Mouse (Mus musculus) MEL (cell line): ENCODE results near the gene Ralgds. TPM values are rescaled to one million over a fixed set of nuclear protein-coding genes. Genes with fewer than 3 reads are reported as not detected.

Experiments used
- DNase-seq: peaks from one replicate; pipeline ENCODE4 v3.0.0; 2011; ENCODE audit warnings: low read depth, low spot score
- H3K27ac ChIP-seq: 2 replicates; pipeline ENCODE4 v1.5.1; 2012; ENCODE audit warnings: low read depth, mild to moderate bottlenecking, control low read depth, low read length, moderate library complexity; ENCODE audit not compliant: control insufficient read depth
- H3K27me3 ChIP-seq, 2 experiments: fragments of 150-350 bp in 1 of 2; sonication (generic) in 1 of 2; 2 replicates each; pipeline ENCODE4 v1.6.1; 2012; ENCODE audit warnings: low read length in 2 of 2, mild to moderate bottlenecking in 2 of 2, improper control_type of control experiment in 1 of 2, moderate library complexity in 1 of 2; ENCODE audit not compliant: insufficient read depth in 2 of 2, control insufficient read depth in 1 of 2
- H3K36me3 ChIP-seq, 2 experiments: 2 replicates each; pipeline ENCODE4 v1.6.1; 2012 to 2014; ENCODE audit warnings: low read length in 2 of 2, improper control_type of control experiment in 1 of 2, inconsistent platforms in 1 of 2, mild to moderate bottlenecking in 1 of 2; ENCODE audit not compliant: insufficient read depth in 2 of 2, control insufficient read depth in 1 of 2
- H3K4me1 ChIP-seq, 2 experiments: fragments of 150-350 bp in 1 of 2; sonication (generic) in 1 of 2; 2 replicates each; pipeline ENCODE4 v1.6.1; 2012; ENCODE audit warnings: low read length in 2 of 2, improper control_type of control experiment in 1 of 2, mild to moderate bottlenecking in 1 of 2; ENCODE audit not compliant: insufficient read depth in 2 of 2, control insufficient read depth in 1 of 2
- H3K4me3 ChIP-seq, 2 experiments: fragments of 150-350 bp in 1 of 2; sonication (generic) in 1 of 2; 2 replicates each; pipeline ENCODE4 v1.5.1; 2012; ENCODE audit warnings: low read depth in 2 of 2, low read length in 2 of 2, mild to moderate bottlenecking in 2 of 2, moderate library complexity in 2 of 2, control low read depth in 1 of 2, improper control_type of control experiment in 1 of 2; ENCODE audit not compliant: control insufficient read depth in 1 of 2, insufficient read depth in 1 of 2
- H3K79me2 ChIP-seq: 2 replicates; pipeline ENCODE4 v1.6.1; 2012; ENCODE audit warnings: mild to moderate bottlenecking, low read length, moderate library complexity; ENCODE audit not compliant: control insufficient read depth, poor library complexity, insufficient read depth
- H3K9ac ChIP-seq: 2 replicates; pipeline ENCODE4 v1.6.1; 2012; ENCODE audit warnings: low read depth, mild to moderate bottlenecking, control low read depth, low read length, moderate library complexity; ENCODE audit not compliant: control insufficient read depth, poor library complexity, severe bottlenecking
- H3K9me3 ChIP-seq: fragments of 150-350 bp; sonication (generic); replicated peaks from 2 replicates; pipeline ENCODE4 v1.6.1; 2012; ENCODE audit warnings: mild to moderate bottlenecking, low read length, improper control_type of control experiment, moderate library complexity; ENCODE audit not compliant: insufficient read depth
- CHD2 ChIP-seq: IDR thresholded peaks from 2 replicates; pipeline ENCODE4 v1.6.1; 2011; ENCODE audit warnings: low read length, improper control_type of control experiment
- EP300 ChIP-seq, 2 experiments: IDR thresholded peaks; 2 replicates each; pipeline ENCODE4 v1.6.1; 2011; ENCODE audit warnings: improper control_type of control experiment in 2 of 2, low read length in 2 of 2, low read depth in 1 of 2, mild to moderate bottlenecking in 1 of 2
- GABPA ChIP-seq: IDR thresholded peaks from 2 replicates; pipeline ENCODE4 v1.6.1; 2012; ENCODE audit warnings: low read depth, mild to moderate bottlenecking, inconsistent platforms, low read length, improper control_type of control experiment, moderate library complexity
- GATA1 ChIP-seq: IDR thresholded peaks from 2 replicates; pipeline ENCODE4 v1.6.1; 2011; ENCODE audit warnings: low read depth, low read length, improper control_type of control experiment
- KAT2A ChIP-seq: conservative IDR thresholded peaks from 2 replicates; pipeline ENCODE4 v1.6.1; 2012; ENCODE audit warnings: low read depth, low read length, improper control_type of control experiment, inconsistent platforms
- MAFK ChIP-seq: IDR thresholded peaks from 2 replicates; pipeline ENCODE4 v1.6.1; 2011; ENCODE audit warnings: low read depth, mild to moderate bottlenecking, low read length, improper control_type of control experiment, borderline replicate concordance
- MAX ChIP-seq: IDR thresholded peaks from 2 replicates; pipeline ENCODE4 v1.6.1; 2011; ENCODE audit warnings: low read length, improper control_type of control experiment
- MEF2A ChIP-seq: IDR thresholded peaks from 2 replicates; pipeline ENCODE4 v1.6.1; 2014; ENCODE audit warnings: low read depth, mild to moderate bottlenecking, inconsistent platforms, low read length, improper control_type of control experiment; ENCODE audit not compliant: poor library complexity, insufficient replicate concordance, severe bottlenecking; ENCODE audit errors: extremely low read depth
- MYC ChIP-seq: IDR thresholded peaks from 2 replicates; pipeline ENCODE4 v1.6.1; 2011; ENCODE audit warnings: low read depth, mild to moderate bottlenecking, low read length, improper control_type of control experiment, moderate library complexity
- NELFE ChIP-seq: IDR thresholded peaks from 2 replicates; pipeline ENCODE4 v1.6.1; 2011; ENCODE audit warnings: low read depth, low read length, improper control_type of control experiment
- NRF1 ChIP-seq: IDR thresholded peaks from 2 replicates; pipeline ENCODE4 v1.6.1; 2014; ENCODE audit warnings: low read depth, mild to moderate bottlenecking, inconsistent platforms, low read length, improper control_type of control experiment, moderate library complexity; ENCODE audit not compliant: poor library complexity, insufficient read depth, severe bottlenecking
- POLR2AphosphoS2 ChIP-seq: IDR thresholded peaks from 2 replicates; pipeline ENCODE4 v1.6.1; 2011; ENCODE audit warnings: low read length, improper control_type of control experiment
- SIN3A ChIP-seq: IDR thresholded peaks from 2 replicates; pipeline ENCODE4 v1.6.1; 2012; ENCODE audit warnings: low read length, improper control_type of control experiment, inconsistent platforms
- TAL1 ChIP-seq: IDR thresholded peaks from 2 replicates; pipeline ENCODE4 v1.6.1; 2012; ENCODE audit warnings: mild to moderate bottlenecking, inconsistent platforms, low read length, moderate library complexity, mixed read lengths
- TCF12 ChIP-seq: IDR thresholded peaks from 2 replicates; pipeline ENCODE4 v1.6.1; 2014; ENCODE audit warnings: low read depth, mild to moderate bottlenecking, inconsistent platforms, low read length, improper control_type of control experiment, moderate library complexity
- UBTF ChIP-seq: IDR thresholded peaks from 2 replicates; pipeline ENCODE4 v1.6.1; 2012; ENCODE audit warnings: low read depth, mild to moderate bottlenecking, inconsistent platforms, low read length, improper control_type of control experiment, moderate library complexity, borderline replicate concordance; ENCODE audit not compliant: insufficient read depth
- USF1 ChIP-seq: IDR thresholded peaks from 2 replicates; pipeline ENCODE4 v1.6.1; 2014; ENCODE audit warnings: low read depth, mild to moderate bottlenecking, inconsistent platforms, low read length, improper control_type of control experiment, moderate library complexity
- ZC3H11A ChIP-seq: IDR thresholded peaks from 2 replicates; pipeline ENCODE4 v1.6.1; 2012; ENCODE audit warnings: low read depth, mild to moderate bottlenecking, inconsistent platforms, low read length, improper control_type of control experiment
- ZMIZ1 ChIP-seq: IDR thresholded peaks from 2 replicates; pipeline ENCODE4 v1.6.1; 2012; ENCODE audit warnings: low read depth, mild to moderate bottlenecking, inconsistent platforms, low read length, improper control_type of control experiment, moderate library complexity
- polyA plus RNA-seq, 2 experiments: library from polyadenylated mRNA; stranded (reverse) in 1 of 2; unstranded in 1 of 2; fragments of >175 nt in 1 of 2; fragments of >200 nt in 1 of 2; gene quantifications; 2 replicates each; pipeline versions ENCODE4 v1.2.1 to v1.2.4; 2012; ENCODE audit warnings: low replicate concordance in 2 of 2, low read depth in 1 of 2; ENCODE audit not compliant: insufficient read length in 2 of 2, insufficient read depth in 1 of 2, missing spikeins in 1 of 2
- total RNA-seq: library from RNA; depleted of rRNA; stranded (reverse); fragments of 300-350 nt; gene quantifications from 2 replicates; pipeline ENCODE4 v1.2.3, GENCODE M21; 2012

Gene Ralgds
- total and polyA plus RNA-seq, 3 experiments: 4.7 to 11.0 TPM; not detected in 1

DNA sequence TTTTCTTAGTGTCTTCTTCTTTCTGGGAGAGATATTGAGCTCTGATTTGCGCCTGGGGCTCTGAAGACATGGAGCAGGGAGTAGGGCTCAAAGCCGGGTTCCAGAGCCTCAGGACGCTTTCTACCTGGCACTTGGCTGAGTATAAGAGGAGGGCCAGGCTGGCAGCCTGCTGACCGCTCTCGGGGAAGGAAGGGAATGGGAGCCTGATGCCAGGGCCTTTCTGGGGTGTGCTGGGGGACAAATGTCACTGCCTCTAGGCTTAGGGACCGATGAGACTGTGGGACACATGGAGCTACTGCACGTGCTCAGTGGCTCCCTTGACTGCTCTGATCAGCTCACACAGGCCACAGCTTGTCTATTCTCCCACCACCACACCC is 15.4 kb downstream of the Ralgds start:
- H3K4me1 ChIP-seq: peaks cover 0 to 3% of the 10 kb centered on the region in 2 experiments; a peak in 3 of 4 replicates
- peaks cover 0 to 2% of the 10 kb centered on the region in 2 experiments; a peak in 1 of 4 replicates for H3K36me3 ChIP-seq
- no peak overlapping the region for H3K4me3 ChIP-seq
- TF ChIP-seq UBTF: no peak
- TF ChIP-seq TCF12: no peak
- no peak for TF ChIP-seq MEF2A
- no peak for TF ChIP-seq POLR2AphosphoS2
- TF ChIP-seq USF1: no peak
- TF ChIP-seq ZC3H11A: no peak
- H3K9ac ChIP-seq: no peak overlapping the region
- no peaks in the 10 kb centered on the region for H3K79me2 ChIP-seq
- DNase-seq: no peak
- H3K27ac ChIP-seq: no peak overlapping the region
- H3K27me3 ChIP-seq: no peaks in the 10 kb centered on the region
- H3K9me3 ChIP-seq: no peaks in the 10 kb centered on the region

DNA sequence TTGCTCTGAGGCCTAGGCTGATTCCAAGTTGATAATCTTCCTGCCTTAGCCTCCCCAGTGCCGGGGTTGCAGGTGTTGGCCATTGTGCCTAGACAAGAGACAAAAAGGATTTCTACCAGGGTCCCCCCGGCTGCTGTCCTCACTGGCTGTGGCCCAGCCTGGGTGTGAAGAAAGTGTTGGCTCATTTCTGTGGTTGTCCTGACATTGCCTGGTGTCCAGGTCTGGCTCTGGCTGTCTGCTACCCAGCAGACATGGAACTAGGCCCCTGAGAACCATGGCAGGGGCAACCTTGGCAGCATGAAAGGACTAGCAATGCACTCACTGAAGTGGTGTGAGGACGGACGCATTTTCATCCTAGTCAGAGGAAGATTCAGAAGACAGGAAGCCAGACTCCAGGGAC is 16.9 kb downstream of the Ralgds start:
- H3K4me3 ChIP-seq: no peak overlapping the region
- no peak overlapping the region for H3K9ac ChIP-seq
- no peak overlapping the region for H3K27ac ChIP-seq
- TF ChIP-seq MAX (no peak), SIN3A (no peak), NELFE (no peak), KAT2A (no peak), USF1 (no peak), GATA1 (no peak), GABPA (no peak), MAFK (no peak), TAL1 (no peak), MEF2A (no peak), EP300 (IDR thresholded peaks at IDR 0.05; ENCODE audit: low read depth in 1 of 2, low read length in 2 of 2) (no peak), MYC (no peak), CHD2 (no peak), ZMIZ1 (no peak), NRF1 (no peak)
- no peaks in the 10 kb centered on the region; a peak in 1 of 4 replicates for H3K4me1 ChIP-seq
- H3K9me3 ChIP-seq: no peaks in the 10 kb centered on the region
- H3K27me3 ChIP-seq: no peaks in the 10 kb centered on the region
- no peak for DNase-seq
- no peaks in the 10 kb centered on the region for H3K36me3 ChIP-seq
- H3K79me2 ChIP-seq: no peaks in the 10 kb centered on the region
